Mouse (Mus musculus): ENCODE data around the gene Pcif1. TPM values are rescaled to one million over a fixed set of nuclear protein-coding genes. Genes with fewer than 3 reads are reported as not detected.

Pcif1 gene
- polyA plus RNA-seq, 1 experiment from 2014 or later = 38.7 TPM

DNA sequence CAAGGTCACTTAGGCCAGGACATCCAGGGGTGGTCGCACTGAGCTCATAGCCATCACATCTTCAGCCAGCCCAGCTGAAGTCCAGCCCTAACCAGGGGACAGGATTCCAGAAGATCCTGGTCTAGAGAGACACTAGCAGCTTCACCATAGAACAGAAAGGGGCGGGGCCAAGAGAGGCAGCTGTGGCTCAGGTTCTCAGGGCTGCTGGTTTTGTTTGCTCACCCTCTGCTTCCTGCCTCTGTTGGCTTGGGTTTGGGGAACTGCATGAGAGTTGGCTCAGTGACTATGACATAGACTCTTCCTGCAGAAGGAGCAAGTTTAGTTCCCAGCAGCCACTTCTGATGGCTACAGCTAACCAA lies 34.3 kb downstream of the Pcif1 start:
- no peaks in the 10 kb centered on the region for H3K27me3 ChIP-seq
- ChIA-PET POLR2A (interaction anchor here (0.6 kb wide), 1 partner anchor 12 kb away, joined by 3 read pairs; no protein-coding TSS in a partner anchor), CTCF (interaction anchor here (1.1 to 1.2 kb wide), 2 partner anchors 11 to 38 kb away, joined by 3 read pairs; no protein-coding TSS in a partner anchor)
- DNase-seq (ENCODE audit: low read depth, low spot score) (no peak), ATAC-seq (no peak)
- TF ChIP-seq CTCF (IDR thresholded peaks at IDR 0.05) = no peak
- in situ Hi-C loops (cut with MboI; ENCODE audit: low pct_unique_long_range_greater_than_20kb) = no loop called here

DNA sequence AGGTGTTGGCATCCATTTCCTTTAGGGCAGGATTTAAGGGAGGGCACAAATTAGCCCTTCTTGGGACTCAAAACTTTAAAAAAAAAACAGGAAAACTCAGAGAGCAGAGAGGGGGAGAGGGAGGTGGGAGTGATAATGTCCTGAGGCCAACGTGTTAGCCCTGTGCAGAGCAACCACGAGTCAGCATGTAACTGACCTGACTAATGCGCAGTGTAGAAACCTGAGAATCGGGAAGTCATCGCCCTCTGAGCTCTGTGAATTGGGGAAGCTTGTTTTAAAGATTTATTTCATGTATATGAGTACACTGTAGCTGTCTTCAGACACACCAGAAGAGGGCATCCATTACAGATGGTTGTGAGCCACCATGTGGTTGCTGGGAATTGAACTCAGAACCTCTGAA lies 37.7 kb downstream of the Pcif1 start:
- DNase-seq (ENCODE audit: low read depth, low spot score) (no peak), ATAC-seq (no peak)
- ChIA-PET CTCF (no interaction called here), POLR2A (no interaction called here)
- in situ Hi-C loops (cut with MboI; ENCODE audit: low pct_unique_long_range_greater_than_20kb) = no loop called here
- no peaks in the 10 kb centered on the region for H3K27me3 ChIP-seq
- no peak for TF ChIP-seq CTCF (IDR thresholded peaks at IDR 0.05)

DNA sequence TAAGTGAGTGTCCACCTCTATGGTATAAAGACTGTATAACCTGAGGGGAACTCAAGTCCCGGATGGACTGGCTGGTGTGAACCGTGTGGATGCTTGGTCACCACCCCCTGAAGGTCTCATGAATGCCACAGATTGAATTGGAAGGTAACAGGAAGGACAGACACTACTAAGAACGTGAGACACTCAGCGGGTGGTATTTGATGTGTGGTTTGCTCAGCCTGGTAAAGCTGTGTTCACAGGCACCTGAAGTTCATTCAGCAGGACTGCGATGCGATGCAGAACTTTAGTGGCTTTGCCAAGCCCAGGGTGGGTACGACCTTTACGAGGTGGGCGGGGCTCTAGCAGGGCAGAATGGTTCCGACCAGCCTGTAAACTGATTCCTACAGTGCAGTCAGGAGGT lies 38.3 kb downstream of the Pcif1 start:
- no peak for ATAC-seq
- no peak for DNase-seq (ENCODE audit: low read depth, low spot score)
- ChIA-PET POLR2A (no interaction called here), CTCF (no interaction called here)
- no peak for TF ChIP-seq CTCF (IDR thresholded peaks at IDR 0.05)
- H3K27me3 ChIP-seq = no peaks in the 10 kb centered on the region
- in situ Hi-C loops (cut with MboI; ENCODE audit: low pct_unique_long_range_greater_than_20kb) = no loop called here

DNA sequence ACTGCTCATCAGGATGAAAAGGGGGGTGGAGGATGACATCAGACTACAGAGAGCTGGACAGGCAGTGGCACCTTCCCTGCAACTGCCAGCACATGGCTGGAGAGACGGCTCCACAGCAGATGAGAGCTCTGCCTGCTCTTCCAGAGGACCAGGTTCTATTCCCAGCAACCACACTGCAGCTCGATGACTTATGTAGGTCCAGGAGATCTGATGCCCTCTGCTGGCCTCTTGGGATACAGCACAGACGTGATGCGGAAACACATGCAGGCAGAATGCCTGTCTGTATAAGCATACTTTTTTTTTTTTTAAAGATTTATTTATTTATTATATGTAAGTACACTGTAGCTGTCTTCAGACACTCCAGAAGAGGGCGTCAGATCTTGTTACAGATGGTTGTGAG lies 39.2 kb downstream of the Pcif1 start:
- in situ Hi-C loops (cut with MboI; ENCODE audit: low pct_unique_long_range_greater_than_20kb) = no loop called here
- DNase-seq (ENCODE audit: low read depth, low spot score) (no peak), ATAC-seq (no peak)
- POLR2A ChIA-PET = no interaction called here
- H3K27me3 ChIP-seq = no peaks in the 10 kb centered on the region
- CTCF ChIA-PET = interaction anchor here (0.8 kb wide), 1 partner anchor 28 kb away, joined by 3 read pairs; no protein-coding TSS in a partner anchor
- TF ChIP-seq CTCF (IDR thresholded peaks at IDR 0.05) = no peak

DNA sequence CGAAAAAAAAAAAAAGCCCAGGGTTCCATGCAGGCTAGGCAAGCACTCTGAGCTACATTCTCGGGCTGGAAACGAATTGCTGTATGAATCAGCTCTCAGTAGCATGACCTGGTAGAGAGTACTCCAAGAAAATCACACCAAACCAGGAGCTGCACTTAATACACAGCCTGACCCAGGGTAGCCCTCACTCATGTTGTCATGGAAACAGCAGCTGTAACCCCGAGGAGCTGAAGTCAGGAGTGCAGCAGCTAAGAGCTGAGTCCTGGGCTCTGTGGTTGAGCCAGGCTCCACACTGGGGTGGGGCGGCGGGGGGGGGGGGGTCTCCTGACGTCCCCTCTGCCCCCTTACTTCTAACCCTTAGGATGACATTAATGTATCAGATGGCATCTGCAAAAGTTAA lies 42.9 kb downstream of the Pcif1 start:
- no peak for TF ChIP-seq CTCF (IDR thresholded peaks at IDR 0.05)
- POLR2A ChIA-PET = no interaction called here
- in situ Hi-C loops (cut with MboI; ENCODE audit: low pct_unique_long_range_greater_than_20kb) = no loop called here
- DNase-seq (ENCODE audit: low read depth, low spot score) (no peak), ATAC-seq (no peak)
- peaks cover 3% of the 10 kb centered on the region for H3K27me3 ChIP-seq
- CTCF ChIA-PET = interaction anchor here (1.3 to 2.2 kb wide), 3 partner anchors 10 to 31 kb away, joined by 3 to 7 read pairs (median 4); partner anchors contain the start of gene Zfp335

DNA sequence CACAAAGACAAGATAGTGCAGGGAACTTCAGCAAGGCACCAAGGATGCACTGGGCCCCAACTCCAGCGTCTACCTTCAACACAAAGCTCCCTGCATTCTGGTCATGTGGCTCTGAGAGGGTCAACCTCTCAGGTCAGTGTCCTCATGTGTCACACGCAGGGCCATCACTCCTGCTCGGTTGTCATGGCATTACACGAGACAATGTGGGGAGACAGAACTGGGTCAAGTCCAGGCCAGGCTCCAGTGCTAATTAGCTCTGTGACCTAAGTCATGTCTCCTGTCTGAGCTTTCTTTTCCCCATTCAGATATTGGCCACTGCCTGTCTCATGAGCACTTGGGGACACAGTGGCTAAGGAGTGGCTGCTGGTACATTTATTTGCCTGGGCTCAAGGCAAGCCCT lies 44.2 kb downstream of the Pcif1 start:
- no peak for ATAC-seq

DNA sequence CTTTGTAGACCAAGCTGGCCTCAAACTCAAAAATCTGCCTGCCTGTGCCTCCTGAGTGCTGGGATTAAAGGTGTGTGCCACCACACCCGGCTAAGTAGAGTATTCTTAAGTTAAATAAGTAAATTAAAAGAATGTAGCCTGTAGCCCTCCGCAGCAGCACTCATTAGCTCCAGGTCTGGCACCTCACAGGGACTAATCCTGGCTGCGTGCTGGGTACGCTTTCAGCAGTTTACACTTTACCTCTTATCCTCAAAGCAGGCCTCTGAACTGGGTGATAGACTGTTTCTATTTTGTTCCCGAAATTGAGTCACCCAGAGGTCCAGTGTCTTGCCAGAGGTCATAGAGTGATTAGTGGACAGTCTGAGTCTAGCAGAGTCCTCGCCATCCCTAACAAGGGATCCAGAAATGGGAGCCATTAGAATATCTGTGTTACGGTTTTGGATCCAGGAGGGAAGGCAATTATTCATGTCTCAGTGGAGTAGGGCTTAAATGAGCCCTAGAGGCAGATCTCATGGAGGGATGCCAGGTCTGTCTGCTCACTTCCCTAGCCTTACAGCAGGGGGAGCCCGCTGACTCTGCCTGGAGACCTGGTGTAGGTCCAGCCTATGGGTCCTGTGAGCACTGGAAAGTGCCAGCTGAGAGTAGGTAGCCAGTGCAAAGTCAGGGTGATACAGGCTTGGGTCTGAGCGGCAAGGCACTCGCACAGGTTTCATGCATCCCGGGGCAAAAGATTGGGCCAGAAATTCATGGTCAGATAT lies 45.2 kb downstream of the Pcif1 start:
- in situ Hi-C loops (cut with MboI; ENCODE audit: low pct_unique_long_range_greater_than_20kb) = no loop called here
- DNase-seq (ENCODE audit: low read depth, low spot score) = peak; percentile 80
- H3K27me3 ChIP-seq = peaks cover 11% of the 10 kb centered on the region
- ChIA-PET CTCF (interaction anchor here (1.1 to 2.0 kb wide), 4 partner anchors 9 to 29 kb away, joined by 3 to 10 read pairs (median 4); no protein-coding TSS in a partner anchor), POLR2A (no interaction called here)
- peak; percentile 95 for TF ChIP-seq CTCF (IDR thresholded peaks at IDR 0.05)
- peak; percentile 49 for ATAC-seq

More for the DNA sequence above, 44.2 kb downstream of the Pcif1 start:
- in situ Hi-C loops (cut with MboI; ENCODE audit: low pct_unique_long_range_greater_than_20kb) = no loop called here
- TF ChIP-seq CTCF (IDR thresholded peaks at IDR 0.05) = no peak
- DNase-seq (ENCODE audit: low read depth, low spot score) = no peak
- CTCF ChIA-PET = interaction anchor here (2.0 kb wide), 1 partner anchor 30 kb away, joined by 10 read pairs; no protein-coding TSS in a partner anchor
- H3K27me3 ChIP-seq = peaks cover 11% of the 10 kb centered on the region
- POLR2A ChIA-PET = no interaction called here

DNA sequence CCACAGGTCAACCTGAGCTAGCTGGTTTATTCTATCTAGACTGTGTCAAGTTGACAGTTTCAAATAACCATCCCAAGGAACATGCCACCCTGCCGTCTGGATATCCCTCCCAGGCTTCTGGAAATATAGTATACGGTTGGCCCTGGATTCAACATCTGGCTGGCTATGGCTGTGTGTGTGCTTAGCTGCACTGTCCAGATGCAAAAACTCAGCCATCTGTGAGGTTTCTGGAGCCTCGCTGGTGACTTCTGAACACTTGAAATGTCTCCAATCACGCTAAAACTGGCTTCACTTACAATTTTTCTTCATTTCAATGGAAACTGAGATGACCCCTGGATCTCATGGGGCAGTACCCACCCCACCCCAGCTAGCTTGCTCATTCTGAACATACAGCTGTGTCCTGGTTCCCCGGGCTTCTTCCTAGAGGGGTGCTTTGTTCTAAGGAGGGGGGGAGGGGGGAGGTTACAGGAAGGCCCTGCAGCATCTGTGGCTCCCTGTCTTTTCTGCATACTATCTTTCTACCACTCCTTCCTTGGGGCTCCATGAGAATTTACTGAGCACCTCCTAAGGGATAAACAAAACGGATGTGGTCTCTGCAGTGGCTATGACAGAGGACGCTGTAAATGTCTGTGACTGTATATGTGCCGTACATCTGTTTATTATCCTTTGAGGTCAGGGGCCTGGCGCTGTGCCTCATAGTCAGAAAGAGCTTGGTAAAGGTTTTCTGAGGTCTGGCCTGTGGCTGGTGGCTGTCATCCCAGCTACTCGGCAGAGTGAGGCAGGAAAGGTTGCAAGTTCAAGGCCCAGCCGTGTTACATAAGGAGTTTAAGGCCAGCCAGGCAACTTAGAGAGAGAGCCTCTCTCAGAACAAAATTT lies 51.8 kb downstream of the Pcif1 start:
- DNase-seq (ENCODE audit: low read depth, low spot score) (no peak), ATAC-seq (no peak)
- TF ChIP-seq CTCF (IDR thresholded peaks at IDR 0.05) = no peak
- ChIA-PET CTCF (no interaction called here), POLR2A (no interaction called here)
- peaks cover 18% of the 10 kb centered on the region for H3K27me3 ChIP-seq
- in situ Hi-C loops (cut with MboI; ENCODE audit: low pct_unique_long_range_greater_than_20kb) = no loop called here

DNA sequence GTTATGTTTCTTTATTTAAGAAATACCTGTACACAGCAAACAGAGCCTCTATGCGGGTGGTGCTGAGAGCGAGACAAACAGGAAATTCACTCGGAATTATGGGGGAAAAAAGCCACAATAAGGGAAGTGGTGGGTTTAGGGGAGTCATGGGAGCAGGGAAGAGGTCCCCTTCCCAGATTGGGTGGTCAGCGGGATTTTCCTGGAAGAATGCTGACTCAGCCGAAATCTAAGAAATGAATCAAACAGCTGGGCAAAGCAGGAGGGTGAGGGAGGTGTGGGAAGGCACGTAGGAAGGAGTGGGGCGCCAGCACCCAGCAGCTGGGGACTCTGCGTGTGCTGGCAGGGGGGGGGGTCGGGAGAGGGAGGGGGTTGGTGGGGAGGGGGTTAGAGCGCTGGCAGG lies 54.4 kb downstream of the Pcif1 start:
- in situ Hi-C loops (cut with MboI; ENCODE audit: low pct_unique_long_range_greater_than_20kb) = no loop called here
- DNase-seq (ENCODE audit: low read depth, low spot score) (no peak), ATAC-seq (no peak)
- POLR2A ChIA-PET = no interaction called here
- CTCF ChIA-PET = interaction anchor here (1.5 kb wide), 1 partner anchor 18 kb away, joined by 4 read pairs; no protein-coding TSS in a partner anchor
- no peak for TF ChIP-seq CTCF (IDR thresholded peaks at IDR 0.05)
- peaks cover 7% of the 10 kb centered on the region for H3K27me3 ChIP-seq

DNA sequence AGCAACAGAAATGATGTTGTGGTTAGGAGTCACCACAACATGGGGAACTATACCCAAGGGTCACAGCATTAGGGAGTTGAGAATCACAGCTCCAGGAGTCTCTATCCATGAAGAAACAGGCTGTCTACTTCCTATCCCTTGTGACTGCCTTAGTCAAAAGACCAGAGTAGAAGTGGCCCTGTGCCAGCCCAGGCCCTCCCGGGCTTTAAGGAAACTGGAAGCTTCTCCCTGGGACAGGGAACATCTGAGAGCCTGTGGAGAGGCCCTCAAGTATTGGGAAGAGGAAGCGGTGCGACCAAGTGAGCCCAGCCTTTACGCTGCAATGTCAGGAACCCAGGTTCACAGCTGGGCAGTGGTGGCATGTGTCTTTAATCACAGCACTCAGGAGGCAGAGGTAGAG lies 56.9 kb downstream of the Pcif1 start:
- in situ Hi-C loops (cut with MboI; ENCODE audit: low pct_unique_long_range_greater_than_20kb) = no loop called here
- ATAC-seq (no peak), DNase-seq (ENCODE audit: low read depth, low spot score) (no peak)
- ChIA-PET POLR2A (no interaction called here), CTCF (interaction anchor here (0.7 kb wide), 1 partner anchor 341 kb away, joined by 3 read pairs; no protein-coding TSS in a partner anchor)
- TF ChIP-seq CTCF (IDR thresholded peaks at IDR 0.05) = no peak
- H3K27me3 ChIP-seq = peaks cover 2% of the 10 kb centered on the region

Data from Patski (cell line).